Mouse (Mus musculus) T-cell, adult 2 months (primary cell): ENCODE results near the gene Gpc6.

Experiments used
- DNase-seq: peaks from one replicate; pipeline ENCODE4 v3.0.0; 2022; ENCODE audit warnings: low spot score

The Gpc6 gene

GRCm38 (mm10) chr14:117061527-117061926 is 136.4 kb downstream of the Gpc6 start:
- DNase-seq, result no peak

GRCm38 (mm10) chr14:117068179-117068578 is 143.1 kb downstream of the Gpc6 start:
- no peak for DNase-seq

- no peak for DNase-seq
These were observed 145.5 kb downstream of the Gpc6 start for GRCm38 (mm10) chr14:117070470-117071085.

GRCm38 (mm10) chr14:117093586-117093985 is 168.5 kb downstream of the Gpc6 start:
- no peak for DNase-seq

- DNase-seq, result no peak
These were observed 181.8 kb downstream of the Gpc6 start for GRCm38 (mm10) chr14:117106900-117107299.

- DNase-seq, result no peak
These were observed 188.0 kb downstream of the Gpc6 start for GRCm38 (mm10) chr14:117113153-117113552.

GRCm38 (mm10) chr14:117122036-117122435 is 196.9 kb downstream of the Gpc6 start:
- DNase-seq, result no peak

GRCm38 (mm10) chr14:117130334-117130733 is 205.2 kb downstream of the Gpc6 start:
- no peak for DNase-seq

- DNase-seq, result no peak
These were observed 206.2 kb downstream of the Gpc6 start for GRCm38 (mm10) chr14:117131324-117131723.

GRCm38 (mm10) chr14:117141077-117141848 is 216.1 kb downstream of the Gpc6 start:
- no peak for DNase-seq

GRCm38 (mm10) chr14:117146089-117146488 is 221.0 kb downstream of the Gpc6 start:
- no peak for DNase-seq

GRCm38 (mm10) chr14:117146665-117147064 is 221.6 kb downstream of the Gpc6 start:
- no peak for DNase-seq

- no peak for DNase-seq
These were observed 226.5 kb downstream of the Gpc6 start for GRCm38 (mm10) chr14:117151621-117152020.

- no peak for DNase-seq
These were observed 230.9 kb downstream of the Gpc6 start for GRCm38 (mm10) chr14:117155884-117156465.

- no peak for DNase-seq
These were observed 232.3 kb downstream of the Gpc6 start for GRCm38 (mm10) chr14:117157426-117157825.

GRCm38 (mm10) chr14:117166350-117166749 is 241.2 kb downstream of the Gpc6 start:
- no peak for DNase-seq

- DNase-seq, result no peak
These were observed 268.2 kb downstream of the Gpc6 start for GRCm38 (mm10) chr14:117193364-117193763.

- no peak for DNase-seq
These were observed 276.9 kb downstream of the Gpc6 start for GRCm38 (mm10) chr14:117202012-117202411.

- no peak for DNase-seq
These were observed 278.8 kb downstream of the Gpc6 start for GRCm38 (mm10) chr14:117203960-117204359.

- DNase-seq, result no peak
These were observed 289.3 kb downstream of the Gpc6 start for GRCm38 (mm10) chr14:117214373-117214772.

GRCm38 (mm10) chr14:117226920-117227319 is 301.8 kb downstream of the Gpc6 start:
- no peak for DNase-seq

- DNase-seq, result no peak
These were observed 305.4 kb downstream of the Gpc6 start for GRCm38 (mm10) chr14:117230476-117230875.

GRCm38 (mm10) chr14:117238226-117238625 is 313.1 kb downstream of the Gpc6 start:
- no peak for DNase-seq
